Mouse (Mus musculus): ENCODE measurements at regions not wholly inside any gene's neighbourhood (a gene's known extent, or its start where the extent isn't known, plus 50 kb on each side); places are given as distances from the start of the nearest gene placed in this dataset.

- DNase-seq (ENCODE audit: low read depth, low spot score): no peak
These were observed 466.2 kb downstream of the Klhl13 start for GRCm38 (mm10) chrX:22898698-22899051.

- no peak for DNase-seq (ENCODE audit: low read depth, low spot score)
These were observed 466.7 kb downstream of the Klhl13 start for GRCm38 (mm10) chrX:22898048-22898697.

- DNase-seq (ENCODE audit: low read depth, low spot score): no peak
These were observed 495.1 kb downstream of the Klhl13 start for GRCm38 (mm10) chrX:22869791-22870190.

GRCm38 (mm10) chrX:22849522-22850495 is 515.1 kb downstream of the Klhl13 start:
- DNase-seq (ENCODE audit: low read depth, low spot score): no peak

- DNase-seq (ENCODE audit: low read depth, low spot score): no peak
These were observed 516.1 kb downstream of the Klhl13 start for GRCm38 (mm10) chrX:22848778-22849177.

GRCm38 (mm10) chrX:22833226-22833625 is 531.7 kb downstream of the Klhl13 start:
- no peak for DNase-seq (ENCODE audit: low read depth, low spot score)

GRCm38 (mm10) chrX:22805184-22805583 is 559.7 kb downstream of the Klhl13 start:
- DNase-seq (ENCODE audit: low read depth, low spot score): peak; percentile 0

GRCm38 (mm10) chrX:22769971-22770530 is 594.8 kb downstream of the Klhl13 start:
- DNase-seq (ENCODE audit: low read depth, low spot score): peak; percentile 7

- no peak for DNase-seq (ENCODE audit: low read depth, low spot score)
These were observed 625.6 kb downstream of the Klhl13 start for GRCm38 (mm10) chrX:22739235-22739634.

GRCm38 (mm10) chrX:22698179-22698578 is 666.7 kb downstream of the Klhl13 start:
- no peak for DNase-seq (ENCODE audit: low read depth, low spot score)

- DNase-seq (ENCODE audit: low read depth, low spot score): no peak
These were observed 707.0 kb downstream of the Klhl13 start for GRCm38 (mm10) chrX:22657722-22658342.

Measured in skeletal muscle tissue, adult 2 months (tissue).